Comparison of ENCODE assay signal across 9 mouse cellular contexts in the genomic region with DNA sequence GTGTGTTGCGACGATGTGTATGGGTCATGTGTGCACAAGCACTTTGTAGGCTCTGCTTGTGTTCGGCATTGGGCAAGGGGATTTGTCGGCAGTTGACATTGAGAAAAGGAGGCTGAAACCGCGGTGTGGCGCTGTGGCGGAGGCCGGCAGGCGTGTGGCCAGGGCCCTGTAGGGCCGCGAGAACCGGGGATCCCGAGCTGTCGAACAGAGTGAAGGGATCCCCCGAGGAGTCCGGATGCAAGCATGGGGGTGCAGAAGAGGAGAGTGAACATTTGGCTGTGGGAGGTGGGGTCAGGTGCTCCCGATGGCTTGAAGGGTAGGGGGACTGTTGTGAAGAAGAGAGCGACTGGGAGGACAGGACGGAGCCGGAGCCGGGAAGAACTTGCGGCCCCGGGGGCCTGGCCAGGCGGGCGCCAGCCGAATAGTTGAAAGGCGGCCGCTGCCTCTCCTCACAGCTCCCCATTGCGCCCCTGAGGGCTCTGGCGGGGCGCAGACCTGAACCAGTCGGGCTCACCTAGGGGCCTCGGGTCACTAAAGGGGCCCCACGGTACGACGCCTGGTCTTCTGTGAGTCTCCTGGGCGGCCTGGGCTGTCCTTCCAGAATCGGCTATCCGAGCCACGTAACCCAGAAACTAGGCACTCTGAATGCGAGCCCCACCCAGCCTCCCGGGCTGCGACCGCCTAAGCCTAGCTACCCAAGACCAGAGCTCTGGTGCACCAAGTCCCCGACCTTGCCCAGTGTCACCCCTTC. TPM values are rescaled to one million over a fixed set of nuclear protein-coding genes. Genes with fewer than 3 reads are reported as not detected.
A peak's percentile ranks its signal among the peaks of the same experiment; 100 is the strongest.
DNase-seq lines count a peak whose midpoint lies in the region; ATAC-seq lines count a peak whose summit lies in the region.
"Had no signal": no experiment of that assay in that cellular context is flagged by ENCODE, and none has a peak within 500 bp of the region (broad histone marks: within the 10 kb centered on the region; RNA-seq: fewer than 3 reads in every experiment).

No protein-coding gene starts in this region.

- peak overlapping the region; percentile 39 for H3K4me2 ChIP-seq in liver, embryonic 11.5 days
- H3K4me2 ChIP-seq in stomach, embryonic 14.5 days (replicated peaks; ENCODE audit: low read depth, low read length) = peak overlapping the region; percentile 18; the same call in 1 of the 2 replicates
- H3K4me2 ChIP-seq: liver, embryonic 13.5 days had no signal

- peak overlapping the region; percentile 56; the same call in 1 of the 2 replicates for H3K27ac ChIP-seq in forebrain, embryonic 10.5 days
- no peak overlapping the region for H3K27ac ChIP-seq in liver, embryonic 11.5 days (ENCODE audit: low read depth, low read length)
- no peak overlapping the region for H3K27ac ChIP-seq in stomach, embryonic 14.5 days (ENCODE audit: low read length)
- H3K27ac ChIP-seq: liver, embryonic 13.5 days had no signal

- H3K4me1 ChIP-seq in forebrain, embryonic 10.5 days = peaks cover 42% of the 10 kb centered on the region
- no peaks in the 10 kb centered on the region for H3K4me1 ChIP-seq in liver, embryonic 11.5 days (replicated peaks; ENCODE audit: control insufficient read depth, insufficient read depth, low read length)
- 0 out of 2 replicates have a peak, but pooled peaks cover 4% of the 10 kb centered on the region for H3K4me1 ChIP-seq in stomach, embryonic 14.5 days (ENCODE audit: control insufficient read depth, insufficient read depth, low read length)
- H3K4me1 ChIP-seq: liver, embryonic 13.5 days had no signal

- peaks cover 8% of the 10 kb centered on the region for H3K36me3 ChIP-seq in forebrain, embryonic 10.5 days (replicated peaks)
- H3K36me3 ChIP-seq in liver, embryonic 11.5 days (ENCODE audit: control insufficient read depth, insufficient read depth, low read length) = no peaks in the 10 kb centered on the region
- H3K36me3 ChIP-seq in stomach, embryonic 14.5 days (ENCODE audit: control insufficient read depth, insufficient read depth, low read length) = no peaks in the 10 kb centered on the region
- H3K36me3 ChIP-seq: liver, embryonic 13.5 days had no signal

- intact Hi-C loops in heart, postnatal 10 days (cut with DNase I) = loop anchor here (2.0 to 5.0 kb wide), 2 partner anchors 274 to 380 kb away; no protein-coding TSS in a partner anchor

- no peaks in the 10 kb centered on the region for H3K9me3 ChIP-seq in forebrain, embryonic 10.5 days
- H3K9me3 ChIP-seq in liver, embryonic 11.5 days (ENCODE audit: control insufficient read depth, low read length) = no peaks in the 10 kb centered on the region
- H3K9me3 ChIP-seq in stomach, embryonic 14.5 days (ENCODE audit: control insufficient read depth, low read depth, low read length) = no peaks in the 10 kb centered on the region
- H3K9me3 ChIP-seq: liver, embryonic 13.5 days had no signal

- ATAC-seq in liver, embryonic 11.5 days (replicated peaks; ENCODE audit: low FRiP score) = peak; percentile 53; the same call in 1 of the 2 replicates
- peak; percentile 51; the same call in 1 of the 2 replicates for ATAC-seq in stomach, embryonic 14.5 days (ENCODE audit: insufficient number of reproducible peaks, insufficient read depth, low FRiP score, low read depth)
- ATAC-seq in cerebellum, adult (ENCODE audit: insufficient number of reproducible peaks, low FRiP score, low TSS enrichment) = no peak

- H3K4me3 ChIP-seq in forebrain, embryonic 10.5 days = peak overlapping the region; percentile 41
- no peak overlapping the region for H3K4me3 ChIP-seq in liver, embryonic 11.5 days (ENCODE audit: low read depth, low read length)
- 0 out of 2 replicates have a peak overlapping the region, but pooled peaks have one; percentile 3 for H3K4me3 ChIP-seq in stomach, embryonic 14.5 days (ENCODE audit: low read depth, low read length)
- H3K4me3 ChIP-seq: liver, embryonic 13.5 days had no signal

- DNase-seq in thymus, postnatal 4 days = peak; percentile 21
- DNase-seq in thymus, postnatal 14 days = no peak
- DNase-seq in forebrain, embryonic 10.5 days (ENCODE audit: extremely low spot score, low spot score) = peak; percentile 75
- DNase-seq in heart, postnatal 10 days = peak; percentile 34 to 68
- DNase-seq in liver, embryonic 11.5 days (ENCODE audit: low spot score) = no peak
- no peak for DNase-seq in right cerebral cortex, adult 18-20 months
- DNase-seq: liver, embryonic 13.5 days had no signal

- peaks cover 100% of the 10 kb centered on the region for H3K27me3 ChIP-seq in forebrain, embryonic 10.5 days (ENCODE audit: poor library complexity, severe bottlenecking)
- H3K27me3 ChIP-seq in liver, embryonic 11.5 days (replicated peaks; ENCODE audit: control insufficient read depth, insufficient read depth, low read length) = peaks cover 81% of the 10 kb centered on the region
- H3K27me3 ChIP-seq in stomach, embryonic 14.5 days (ENCODE audit: control insufficient read depth, insufficient read depth, low read length) = peaks cover 52% of the 10 kb centered on the region

- H3K9ac ChIP-seq in liver, embryonic 11.5 days (ENCODE audit: low read depth, low read length) = no peak overlapping the region
- H3K9ac ChIP-seq in stomach, embryonic 14.5 days (replicated peaks; ENCODE audit: low read depth, low read length) = no peak overlapping the region
- H3K9ac ChIP-seq: liver, embryonic 13.5 days had no signal

- WGBS in forebrain, embryonic 10.5 days = under 1% methylated on average over 46 of the region's 46 CpGs
- 2% methylated on average over 46 of the region's 46 CpGs for WGBS in liver, embryonic 11.5 days
- WGBS in stomach, embryonic 14.5 days = 2% methylated on average over 44 of the region's 46 CpGs

RNA-seq across cellular contexts. Expression of a gene that starts 7.3 kb away (rescaled TPM):
- 176 and 192 TPM in 2 replicates for polyA plus RNA-seq in forebrain, embryonic 10.5 days (2016; fragmentation: Nextera tagmentation; extraction: Ambion mirVana)
- 1 to 10 TPM; 5.8 to 6.2 TPM for total RNA-seq in heart, postnatal 10 days (2021)
- 6.9 and 9.2 TPM in 2 replicates for polyA plus RNA-seq in liver, embryonic 11.5 days (2014; fragmentation: Nextera tagmentation; extraction: Ambion mirVana)
- 2.1 and 3.6 TPM in 2 replicates for polyA plus RNA-seq in stomach, embryonic 14.5 days (2014; fragmentation: Nextera tagmentation; extraction: Ambion mirVana)

Comparison
In these comparisons a context has a peak if more than half of its experiments do, and no peak if none do; other contexts are left out.
1. DNase-seq: peak in thymus, postnatal 4 days (single experiment), forebrain, embryonic 10.5 days (single experiment) and heart, postnatal 10 days (2 of 2); none in thymus, postnatal 14 days (single experiment), liver, embryonic 11.5 days (single experiment) and right cerebral cortex, adult 18-20 months (single experiment).
2. RNA of a gene that starts 7.3 kb away (polyA plus RNA-seq): 176 to 192 TPM in forebrain, embryonic 10.5 days; 6.9 to 9.2 TPM in liver, embryonic 11.5 days and 2.1 to 3.6 TPM in stomach, embryonic 14.5 days; every median in the first group is over 10 times any median in the second.